ENCODE assay signal across 7 mouse cellular contexts in genomic region chr4:155868614-155869298, GRCm38 (mm10). TPM values are rescaled to one million over a fixed set of nuclear protein-coding genes. Genes with fewer than 3 reads are reported as not detected.
DNase-seq lines count a peak whose midpoint lies in the region; ATAC-seq and TF ChIP-seq lines count a peak whose summit lies in the region.

No protein-coding gene starts in this region.

- TF ChIP-seq EP300 in CH12.LX (IDR thresholded peaks at IDR 0.05; ENCODE audit: low read length): no peak

- H3K79me2 ChIP-seq in CH12.LX (replicated peaks; ENCODE audit: control insufficient read depth, extremely low read depth, insufficient read depth, poor library complexity, severe bottlenecking): peaks cover 31% of the 10 kb centered on the region

- peaks cover 26 to 43% of the 10 kb centered on the region in 2 experiments for H3K4me1 ChIP-seq in CH12.LX (ENCODE audit: control insufficient read depth in 1 of 2, insufficient read depth in 2 of 2)

- H3K9me3 ChIP-seq in CH12.LX (replicated peaks; ENCODE audit: low read length): no peaks in the 10 kb centered on the region

- H3K4me2 ChIP-seq in CH12.LX (ENCODE audit: insufficient read depth, low read depth, poor library complexity, severe bottlenecking): peak overlapping the region; percentile 94

- H3K36me3 ChIP-seq in CH12.LX (replicated peaks in 1 of 2; ENCODE audit: control insufficient read depth in 1 of 2, insufficient read depth in 1 of 2, low read length in 1 of 2): peaks cover 50 to 65% of the 10 kb centered on the region in 2 experiments

- no peak for TF ChIP-seq RAD21 in CH12.LX (IDR thresholded peaks at IDR 0.05; ENCODE audit: low read depth, low read length)

- in situ Hi-C loops in CH12.LX (cut with MboI; ENCODE audit: low pct_ligation_motif_present, low pct_unique_long_range_greater_than_20kb, low sequenced_read_pairs): no loop called here

- no peak for DNase-seq in CH12.LX (ENCODE audit: extremely low read depth)
- peak; percentile 29 for DNase-seq in Muller cell, postnatal 12 days (ENCODE audit: inconsistent ontology term)
- peak; percentile 57 for DNase-seq in kidney, postnatal 14 days
- no peak for DNase-seq in T-cell, adult 2 months (ENCODE audit: low spot score)
- no peak for DNase-seq in right cerebral cortex, adult 18-20 months

- H3K27me3 ChIP-seq in CH12.LX (replicated peaks): no peaks in the 10 kb centered on the region

- dilution Hi-C loops in CH12.LX (cut with MboI; ENCODE audit: extremely low pct_ligation_motif_present, extremely low pct_unique_long_range_greater_than_20kb, low sequenced_read_pairs): no loop called here

- ATAC-seq in granulocyte monocyte progenitor cell, adult 5-6 weeks (replicated peaks; ENCODE audit: poor library complexity, severe bottlenecking): peak; percentile 47
- ATAC-seq in megakaryocyte, adult 5-6 weeks (ENCODE audit: poor library complexity, severe bottlenecking): peak; percentile 30

- H3K9ac ChIP-seq in CH12.LX (ENCODE audit: insufficient read depth, low read depth): peak overlapping the region; percentile 84

- 0 out of 2 replicates have a peak overlapping the region, but pooled peaks have one; percentile 5 for H3K27ac ChIP-seq in CH12.LX (ENCODE audit: insufficient read depth, low read depth)

- TF ChIP-seq POLR2A in CH12.LX (IDR thresholded peaks at IDR 0.05; ENCODE audit: low read depth, low read length): no peak

- H3K4me3 ChIP-seq in CH12.LX (replicated peaks in 1 of 3; ENCODE audit: low read depth in 2 of 3, low read length in 2 of 3, poor library complexity in 1 of 3): peak overlapping the region; percentile 85 to 93 (median 88)

- no peak for TF ChIP-seq CTCF in CH12.LX (conservative IDR thresholded peaks at IDR 0.05 in 1 of 2, IDR thresholded peaks at IDR 0.05 in 1 of 2; ENCODE audit: low read depth in 2 of 2, low read length in 2 of 2)

TF ChIP-seq in CH12.LX, 34 proteins besides CTCF, POLR2A, EP300 and RAD21:
- TF ChIP-seq KAT2A (IDR thresholded peaks at IDR 0.05; ENCODE audit: insufficient replicate concordance, low read length) (no peak), RCOR1 (conservative IDR thresholded peaks at IDR 0.05; ENCODE audit: low read depth, low read length) (no peak), NELFE (IDR thresholded peaks at IDR 0.05; ENCODE audit: low read depth, low read length) (no peak), MAX (IDR thresholded peaks at IDR 0.05; ENCODE audit: low read length) (no peak), MYC (IDR thresholded peaks at IDR 0.05; ENCODE audit: low read depth, low read length) (no peak), PAX5 (IDR thresholded peaks at IDR 0.05; ENCODE audit: low read length) (no peak), UBTF (IDR thresholded peaks at IDR 0.05; ENCODE audit: low read depth, low read length) (no peak), JUN (IDR thresholded peaks at IDR 0.05; ENCODE audit: insufficient read depth, low read depth, low read length) (no peak), MAZ (IDR thresholded peaks at IDR 0.05; ENCODE audit: low read depth, low read length) (no peak), HCFC1 (IDR thresholded peaks at IDR 0.05; ENCODE audit: low read depth, low read length) (no peak), USF2 (conservative IDR thresholded peaks at IDR 0.05; ENCODE audit: low read depth, low read length) (no peak), MAFK (IDR thresholded peaks at IDR 0.05; ENCODE audit: insufficient replicate concordance, low read length) (no peak), E2F4 (IDR thresholded peaks at IDR 0.05; ENCODE audit: insufficient replicate concordance, low read depth, low read length) (no peak), JUND (conservative IDR thresholded peaks at IDR 0.05; ENCODE audit: low read depth, low read length) (no peak), IRF4 (IDR thresholded peaks at IDR 0.05; ENCODE audit: low read depth, low read length) (no peak), TCF12 (IDR thresholded peaks at IDR 0.05; ENCODE audit: low read depth, low read length) (no peak)

RNA-seq across cellular contexts. Expression of gene Cptp, which starts 0.5 kb away (rescaled TPM):
- total RNA-seq in CH12.LX (2012; rRNA removed) (12.1 and 16.2 TPM in 2 replicates), CH12.LX (2014; rRNA removed) (8.0 and 9.0 TPM in 2 replicates)
- 15.5 and 16.5 TPM in 2 replicates for polyA plus RNA-seq in CH12.LX (2012; ENCODE audit: insufficient read length, low read depth)
- total RNA-seq in granulocyte monocyte progenitor cell, adult 5-6 weeks (2014; fragmentation: Nextera tagmentation): 9.4 and 16.7 TPM in 2 replicates
- 7.0 and 7.8 TPM in 2 replicates for total RNA-seq in granulocyte monocyte progenitor cell, adult 5-6 weeks (2017)
- 9.1 and 11.7 TPM in 2 replicates for total RNA-seq in megakaryocyte, adult 5-6 weeks (2015)
- 8.8 and 14.1 TPM in 2 replicates for total RNA-seq in megakaryocyte, adult 5-6 weeks (2017)

RNA-seq across cellular contexts. Expression of gene Ints11, which starts 0.6 kb away (rescaled TPM):
- total RNA-seq in CH12.LX (2012; rRNA removed) (97.6 and 103 TPM in 2 replicates), CH12.LX (2014; rRNA removed) (83.9 and 88.9 TPM in 2 replicates)
- polyA plus RNA-seq in CH12.LX (2012; ENCODE audit: insufficient read length, low read depth): 72.5 and 77.1 TPM in 2 replicates
- total RNA-seq in granulocyte monocyte progenitor cell, adult 5-6 weeks (2014; fragmentation: Nextera tagmentation): 49.0 and 64.7 TPM in 2 replicates
- total RNA-seq in granulocyte monocyte progenitor cell, adult 5-6 weeks (2017): 34.7 and 37.9 TPM in 2 replicates
- 35.0 and 40.9 TPM in 2 replicates for total RNA-seq in megakaryocyte, adult 5-6 weeks (2015)
- total RNA-seq in megakaryocyte, adult 5-6 weeks (2017): 22.0 and 23.0 TPM in 2 replicates

RNA-seq across cellular contexts. Expression of gene Tas1r3, which starts 5.6 kb away (rescaled TPM):
- total RNA-seq in CH12.LX (2012; rRNA removed) (0.63 and 0.89 TPM in 2 replicates), CH12.LX (2014; rRNA removed) (0.09 and 0.15 TPM in 2 replicates)
- 0.34 and 0.47 TPM in 2 replicates for polyA plus RNA-seq in CH12.LX (2012; ENCODE audit: insufficient read length, low read depth)
- 1.5 TPM in 1 of 2 replicates, not detected in the other for total RNA-seq in granulocyte monocyte progenitor cell, adult 5-6 weeks (2014; fragmentation: Nextera tagmentation)
- total RNA-seq in granulocyte monocyte progenitor cell, adult 5-6 weeks (2017): 0.30 and 0.93 TPM in 2 replicates
- 0.93 and 1.4 TPM in 2 replicates for total RNA-seq in megakaryocyte, adult 5-6 weeks (2015)
- 0.66 and 1.1 TPM in 2 replicates for total RNA-seq in megakaryocyte, adult 5-6 weeks (2017)

RNA-seq across cellular contexts. Expression of gene Dvl1, which starts 21.6 kb away (rescaled TPM):
- total RNA-seq in CH12.LX (2012; rRNA removed) (52.1 and 55.1 TPM in 2 replicates), CH12.LX (2014; rRNA removed) (25.8 and 28.5 TPM in 2 replicates)
- polyA plus RNA-seq in CH12.LX (2012; ENCODE audit: insufficient read length, low read depth): 21.4 and 23.9 TPM in 2 replicates
- 10.1 and 20.3 TPM in 2 replicates for total RNA-seq in granulocyte monocyte progenitor cell, adult 5-6 weeks (2014; fragmentation: Nextera tagmentation)
- 12.4 and 21.6 TPM in 2 replicates for total RNA-seq in granulocyte monocyte progenitor cell, adult 5-6 weeks (2017)
- 9.8 and 10.8 TPM in 2 replicates for total RNA-seq in megakaryocyte, adult 5-6 weeks (2015)
- 10.5 and 11.3 TPM in 2 replicates for total RNA-seq in megakaryocyte, adult 5-6 weeks (2017)

RNA-seq across cellular contexts. Expression of gene Pusl1, which starts 22.8 kb away (rescaled TPM):
- 45.7 and 61.4 TPM in 2 replicates for total RNA-seq in CH12.LX (2012; rRNA removed)
- 32.1 and 38.0 TPM in 2 replicates for total RNA-seq in CH12.LX (2014; rRNA removed)
- 29.5 and 37.5 TPM in 2 replicates for polyA plus RNA-seq in CH12.LX (2012; ENCODE audit: insufficient read length, low read depth)
- 21.2 and 29.3 TPM in 2 replicates for total RNA-seq in granulocyte monocyte progenitor cell, adult 5-6 weeks (2014; fragmentation: Nextera tagmentation)
- 41.8 and 48.6 TPM in 2 replicates for total RNA-seq in granulocyte monocyte progenitor cell, adult 5-6 weeks (2017)
- total RNA-seq in megakaryocyte, adult 5-6 weeks (2015): 11.4 and 14.1 TPM in 2 replicates
- total RNA-seq in megakaryocyte, adult 5-6 weeks (2017): 8.9 and 11.5 TPM in 2 replicates

Comparison
In these comparisons a context has a peak if more than half of its experiments do, and no peak if none do; other contexts are left out.
1. DNase-seq: peak in Muller cell, postnatal 12 days (single experiment) and kidney, postnatal 14 days (single experiment); none in CH12.LX (single experiment), T-cell, adult 2 months (single experiment) and right cerebral cortex, adult 18-20 months (single experiment).